Mouse (Mus musculus): ENCODE results near the gene Rapgef4. TPM values are rescaled to one million over a fixed set of nuclear protein-coding genes. Genes with fewer than 3 reads are reported as not detected.

The Rapgef4 gene
- polyA plus RNA-seq, 3 experiments from 2014 or later, result 0.87 to 8.7 (median 8.6) TPM

- ATAC-seq, result no peak
Measured at GRCm38 (mm10) chr2:71985730-71986129, 4.7 kb downstream of the Rapgef4 start.

GRCm38 (mm10) chr2:71986276-71986848 is 5.3 kb downstream of the Rapgef4 start:
- no peak for ATAC-seq

GRCm38 (mm10) chr2:71988572-71988971 is 7.5 kb downstream of the Rapgef4 start:
- ATAC-seq, result no peak

GRCm38 (mm10) chr2:71992129-71992528 is 11.1 kb downstream of the Rapgef4 start:
- no peak for ATAC-seq

- ATAC-seq, result no peak
Measured at GRCm38 (mm10) chr2:71993729-71994423, 12.8 kb downstream of the Rapgef4 start.

DNA sequence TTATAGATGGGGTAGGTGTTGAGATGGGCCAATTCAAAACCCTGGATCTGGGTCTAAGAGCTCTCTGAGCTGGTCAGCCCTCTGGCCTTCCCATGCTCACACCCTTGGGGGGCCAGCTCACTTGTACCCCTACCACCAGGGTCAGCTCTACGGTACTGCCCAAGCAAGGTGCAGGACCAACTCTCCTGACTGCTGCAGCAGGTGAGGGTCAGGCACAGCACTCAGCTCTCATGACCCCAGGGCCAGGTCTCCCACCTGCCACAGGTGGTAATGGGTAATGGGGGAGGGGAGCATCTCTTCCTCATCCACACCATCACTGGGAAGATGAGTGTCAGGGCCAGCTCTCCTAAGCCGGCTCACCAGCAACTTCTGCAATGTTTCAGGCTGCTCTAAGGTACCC is 17.5 kb downstream of the Rapgef4 start:
- no peak for ATAC-seq

GRCm38 (mm10) chr2:72000102-72000501 is 19.1 kb downstream of the Rapgef4 start:
- no peak for ATAC-seq

GRCm38 (mm10) chr2:72002843-72003370 is 21.9 kb downstream of the Rapgef4 start:
- no peak for ATAC-seq

DNA sequence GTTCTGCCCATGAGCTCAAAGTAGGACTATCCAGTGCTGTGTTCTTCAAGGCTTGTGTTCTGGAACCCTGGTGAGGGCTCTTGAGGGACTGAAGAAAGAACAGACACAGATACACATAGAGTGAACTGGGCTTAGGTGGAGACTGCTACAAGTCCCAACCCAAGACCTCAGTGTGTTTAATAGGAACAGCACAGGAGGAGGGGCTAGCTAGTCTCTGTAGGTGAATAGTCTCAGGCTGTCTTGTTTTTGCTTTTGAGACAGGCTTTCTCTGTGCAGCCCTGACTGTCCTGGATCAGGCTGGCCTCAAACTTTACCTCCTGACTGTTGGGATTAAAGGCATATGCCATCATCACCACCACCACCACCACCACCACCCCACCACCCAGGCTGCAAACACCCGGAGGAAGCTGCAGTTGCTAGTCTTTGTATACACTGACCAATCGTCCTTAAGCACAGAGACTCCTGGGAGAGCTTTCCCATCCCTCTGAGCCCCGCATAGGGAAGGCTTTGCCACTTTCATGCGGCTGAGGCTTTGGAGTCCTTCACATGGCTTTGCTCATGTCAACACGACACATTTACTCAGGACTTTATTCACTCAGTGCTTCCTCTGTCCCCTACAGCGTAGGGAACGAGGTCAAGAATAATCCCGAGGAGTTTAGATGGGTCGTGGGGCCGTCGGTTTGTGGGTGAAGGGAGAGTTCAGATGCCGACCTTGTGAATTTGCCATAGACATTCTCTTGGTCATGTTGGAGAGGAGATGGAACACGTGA is 22.9 kb downstream of the Rapgef4 start:
- no peak for ATAC-seq

DNA sequence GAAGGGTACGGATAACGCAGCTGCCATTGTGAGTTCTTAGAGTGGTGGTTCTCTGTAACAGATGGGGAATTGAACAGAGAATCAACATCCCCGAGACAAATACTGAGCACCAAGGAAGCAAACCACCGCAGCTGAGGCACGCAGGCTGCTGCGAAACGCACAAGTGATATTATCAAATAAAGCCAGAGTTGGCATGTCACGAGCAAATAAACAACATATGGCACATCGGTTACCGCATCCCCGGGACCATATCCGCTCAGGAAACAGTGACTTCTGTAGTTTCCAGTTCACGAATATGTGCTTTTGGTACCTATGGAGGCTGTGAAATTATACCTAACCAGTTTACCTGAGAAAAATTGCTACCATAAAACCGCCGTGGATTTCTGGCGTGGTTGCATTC is 24.0 kb downstream of the Rapgef4 start:
- ATAC-seq, result no peak

GRCm38 (mm10) chr2:72009446-72010218 is 28.6 kb downstream of the Rapgef4 start:
- no peak for ATAC-seq

GRCm38 (mm10) chr2:72015366-72015765 is 34.3 kb downstream of the Rapgef4 start:
- ATAC-seq, result no peak

GRCm38 (mm10) chr2:72016013-72016412 is 35.0 kb downstream of the Rapgef4 start:
- no peak for ATAC-seq

GRCm38 (mm10) chr2:72017168-72017567 is 36.1 kb downstream of the Rapgef4 start:
- ATAC-seq, result no peak

DNA sequence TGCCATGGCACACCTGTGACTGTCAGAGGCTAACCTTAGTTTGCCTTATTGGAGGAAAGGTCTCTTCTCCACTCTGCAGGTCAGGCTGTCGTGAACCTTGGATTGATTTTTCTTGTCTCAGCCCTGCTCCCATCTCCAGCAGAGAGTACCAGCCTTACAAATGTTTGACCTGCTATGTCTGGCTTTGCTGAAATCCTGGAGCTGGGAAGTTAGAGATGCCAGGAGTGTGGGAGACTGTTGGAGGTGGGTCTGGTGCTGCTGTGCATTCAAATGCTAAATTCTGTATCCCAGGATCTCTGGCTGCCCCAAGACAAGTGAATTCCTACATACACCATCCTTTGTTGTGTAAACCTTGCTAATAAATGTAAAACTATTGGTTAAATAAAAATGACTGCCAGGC is 37.7 kb downstream of the Rapgef4 start:
- ATAC-seq, result no peak

DNA sequence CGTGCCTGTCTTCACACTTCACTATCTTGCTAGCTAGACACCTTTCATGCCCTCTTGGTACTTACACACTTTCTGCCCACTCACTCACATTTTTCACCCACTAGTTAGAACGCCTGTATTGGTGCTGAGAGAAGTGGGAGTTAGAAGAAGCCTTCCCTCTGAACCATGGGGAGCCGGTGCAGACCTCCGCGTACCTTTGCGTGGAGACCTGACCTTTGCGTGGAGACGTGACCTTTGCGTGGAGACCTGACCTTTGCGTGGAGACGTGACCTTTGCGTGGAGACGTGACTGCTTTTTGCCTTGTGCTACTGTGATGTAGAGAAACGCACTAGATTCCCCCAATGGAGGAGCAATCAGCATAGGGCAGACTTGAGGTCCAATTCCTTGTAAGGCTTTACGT is 39.7 kb downstream of the Rapgef4 start:
- ATAC-seq, result no peak

DNA sequence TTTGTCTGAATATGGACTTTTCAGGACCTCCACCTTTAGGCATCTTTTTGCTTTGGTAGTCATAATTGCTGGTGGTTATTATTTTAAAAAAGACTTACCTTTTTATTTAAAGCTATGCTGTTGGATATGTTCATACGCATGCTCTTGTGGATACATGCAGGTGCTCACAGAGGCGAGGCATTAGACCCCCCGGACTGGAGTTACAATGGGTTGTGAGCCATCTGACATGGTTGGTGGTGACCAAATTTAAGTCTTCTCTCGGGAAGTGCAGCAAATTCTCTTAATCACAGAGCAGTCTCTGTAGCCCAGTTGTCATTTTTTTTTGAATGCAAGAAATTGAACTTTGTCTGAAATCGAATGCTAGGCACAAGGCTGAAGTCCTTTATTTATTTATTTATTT is 40.4 kb downstream of the Rapgef4 start:
- no peak for ATAC-seq

GRCm38 (mm10) chr2:72021845-72022244 is 40.8 kb downstream of the Rapgef4 start:
- no peak for ATAC-seq

DNA sequence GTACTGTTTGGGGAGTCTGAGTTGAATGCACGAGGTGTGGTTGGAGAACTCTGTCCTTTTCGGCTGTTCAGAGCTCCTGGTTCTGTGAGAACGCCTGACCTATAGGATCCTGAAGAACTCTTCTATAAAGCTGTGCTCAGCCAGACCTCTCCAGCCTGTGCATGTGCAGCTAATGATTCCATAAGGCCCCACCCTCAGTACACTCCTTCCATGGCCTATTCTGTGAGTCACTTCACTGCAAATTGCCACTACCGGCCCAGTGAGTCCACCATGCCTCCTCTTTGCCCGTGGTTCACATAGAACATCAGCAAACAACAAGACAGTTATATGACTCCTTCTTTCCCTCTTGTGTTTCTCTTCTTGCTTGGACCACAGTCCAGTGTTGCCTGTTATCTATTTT is 42.8 kb downstream of the Rapgef4 start:
- ATAC-seq, result no peak

- ATAC-seq, result no peak
Measured at GRCm38 (mm10) chr2:72025660-72026059, 44.6 kb downstream of the Rapgef4 start.

GRCm38 (mm10) chr2:72026506-72026905 is 45.5 kb downstream of the Rapgef4 start:
- ATAC-seq, result no peak

- ATAC-seq, result no peak
Measured at GRCm38 (mm10) chr2:72029081-72029480, 48.0 kb downstream of the Rapgef4 start.

Data from inflammation-experienced regulatory T-cells, adult 6 months (primary cell).